Mouse (Mus musculus) embryonic facial prominence, embryonic 11.5 days (tissue): ENCODE measurements around the gene AA986860. TPM values are rescaled to one million over a fixed set of nuclear protein-coding genes. Genes with fewer than 3 reads are reported as not detected.

ENCODE experiments used
- ATAC-seq: fragments of 200-750 bp; cut with Nextera tagmentation; replicated peaks from 2 replicates; pipeline ENCODE4 v1.8.0; 2017; ENCODE audit warnings: low read depth; ENCODE audit not compliant: insufficient number of reproducible peaks, low FRiP score, low TSS enrichment
- DNase-seq: peaks from one replicate; pipeline ENCODE4 v3.0.0-alpha.2; 2015; ENCODE audit warnings: low spot score
- H3K27ac ChIP-seq: fragments of 300-500 bp; sonication (generic); replicated peaks from 2 replicates; pipeline ENCODE4 v1.5.1; 2014; ENCODE audit warnings: mild to moderate bottlenecking, low read depth, low read length, control low read depth
- H3K27me3 ChIP-seq: fragments of 300-500 bp; sonication (generic); 2 replicates; pipeline ENCODE4 v1.6.1; 2014; ENCODE audit warnings: mild to moderate bottlenecking, low read length, moderate library complexity, mixed read lengths; ENCODE audit not compliant: control insufficient read depth, insufficient read depth
- H3K36me3 ChIP-seq: fragments of 300-500 bp; sonication (generic); replicated peaks from 2 replicates; pipeline ENCODE4 v1.6.1; 2014; ENCODE audit warnings: low read depth, mild to moderate bottlenecking, low read length, moderate library complexity, mixed read lengths; ENCODE audit not compliant: control insufficient read depth, insufficient read depth
- H3K4me1 ChIP-seq: fragments of 300-500 bp; sonication (generic); 2 replicates; pipeline ENCODE4 v1.6.1; 2014; ENCODE audit warnings: low read length, mixed read lengths; ENCODE audit not compliant: control insufficient read depth, insufficient read depth
- H3K4me2 ChIP-seq: fragments of 300-500 bp; sonication (generic); 2 replicates; pipeline ENCODE4 v1.6.1; 2014; ENCODE audit warnings: low read depth, mild to moderate bottlenecking, control low read depth, low read length, moderate library complexity
- H3K4me3 ChIP-seq: fragments of 300-500 bp; sonication (generic); 2 replicates; pipeline ENCODE4 v1.5.1; 2014; ENCODE audit warnings: low read depth, low read length, control low read depth
- H3K9ac ChIP-seq: fragments of 300-500 bp; sonication (generic); replicated peaks from 2 replicates; pipeline ENCODE4 v1.6.1; 2014; ENCODE audit warnings: mild to moderate bottlenecking, control low read depth, low read length
- H3K9me3 ChIP-seq: fragments of 300-500 bp; sonication (generic); replicated peaks from 2 replicates; pipeline ENCODE4 v1.6.1; 2016; ENCODE audit warnings: mild to moderate bottlenecking, low read length, inconsistent platforms, mixed read lengths; ENCODE audit not compliant: control insufficient read depth
- WGBS: fragments of 180-500 bp; shearing (Covaris S2); extraction: QIAGEN DNeasy Blood & Tissue Kit; methylation state at CpG from one replicate; pipeline ENCODE4 v1.1.7; 2014; 5-methylcytosine and 5-hydroxymethylcytosine counted together
- polyA plus RNA-seq: library from polyadenylated mRNA; unstranded; fragments of >200 nt; fragmentation: Nextera tagmentation; extraction: Ambion mirVana; gene quantifications from 2 replicates; pipeline ENCODE4 v1.2.1, GENCODE M21; 2014

Gene AA986860
- polyA plus RNA-seq, 1 experiment from 2014 or later: 0.67 TPM

- ATAC-seq (no peak), DNase-seq (no peak)
- Histone ChIP-seq H3K27me3 (no peaks in the 10 kb centered on the region), H3K4me2 (no peak overlapping the region), H3K4me3 (no peak overlapping the region), H3K9ac (no peak overlapping the region), H3K4me1 (no peaks in the 10 kb centered on the region), H3K36me3 (no peaks in the 10 kb centered on the region), H3K9me3 (no peaks in the 10 kb centered on the region), H3K27ac (no peak overlapping the region)
- WGBS: 88% methylated on average over 3 of the region's 3 CpGs
Measured at GRCm38 (mm10) chr1:130728708-130729107, 3.1 kb upstream of the AA986860 start.

DNA sequence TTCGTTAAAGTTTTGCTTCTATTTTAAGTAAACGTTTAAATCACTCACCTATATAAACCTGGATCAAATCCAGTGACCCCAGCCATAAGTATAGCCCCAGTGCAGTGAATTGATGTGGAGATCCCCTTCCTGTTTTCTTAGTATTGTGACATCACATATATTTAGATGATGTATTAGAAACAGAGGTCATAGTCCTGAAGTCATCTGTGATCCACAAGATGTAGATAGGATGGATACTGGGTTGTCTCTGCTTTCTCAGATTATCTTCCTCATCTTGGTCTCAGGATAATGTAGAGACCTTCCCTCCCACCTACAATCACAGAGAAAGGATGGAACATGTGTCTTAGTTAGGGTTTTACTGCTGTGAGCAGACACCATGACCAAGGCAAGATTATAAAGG is 2.6 kb upstream of the AA986860 start, which contains the start of gene Pfkfb2:
Gene Pfkfb2, minus strand, starts transcription at position 101 of the 400 bp plus-strand sequence.
- no peak within 1 kb of the TSS for H3K27ac ChIP-seq
- no peaks in the 10 kb centered on the region for H3K27me3 ChIP-seq
- no peak within 1 kb of the TSS for H3K4me2 ChIP-seq
- DNase-seq: no peak
- no peaks in the 10 kb centered on the region for H3K36me3 ChIP-seq
- H3K9ac ChIP-seq: no peak within 1 kb of the TSS
- no peak for ATAC-seq
- no peaks in the 10 kb centered on the region for H3K9me3 ChIP-seq
- H3K4me3 ChIP-seq: no peak within 1 kb of the TSS
- 79% methylated on average over 2 of the region's 2 CpGs for WGBS
- H3K4me1 ChIP-seq: no peaks in the 10 kb centered on the region

DNA sequence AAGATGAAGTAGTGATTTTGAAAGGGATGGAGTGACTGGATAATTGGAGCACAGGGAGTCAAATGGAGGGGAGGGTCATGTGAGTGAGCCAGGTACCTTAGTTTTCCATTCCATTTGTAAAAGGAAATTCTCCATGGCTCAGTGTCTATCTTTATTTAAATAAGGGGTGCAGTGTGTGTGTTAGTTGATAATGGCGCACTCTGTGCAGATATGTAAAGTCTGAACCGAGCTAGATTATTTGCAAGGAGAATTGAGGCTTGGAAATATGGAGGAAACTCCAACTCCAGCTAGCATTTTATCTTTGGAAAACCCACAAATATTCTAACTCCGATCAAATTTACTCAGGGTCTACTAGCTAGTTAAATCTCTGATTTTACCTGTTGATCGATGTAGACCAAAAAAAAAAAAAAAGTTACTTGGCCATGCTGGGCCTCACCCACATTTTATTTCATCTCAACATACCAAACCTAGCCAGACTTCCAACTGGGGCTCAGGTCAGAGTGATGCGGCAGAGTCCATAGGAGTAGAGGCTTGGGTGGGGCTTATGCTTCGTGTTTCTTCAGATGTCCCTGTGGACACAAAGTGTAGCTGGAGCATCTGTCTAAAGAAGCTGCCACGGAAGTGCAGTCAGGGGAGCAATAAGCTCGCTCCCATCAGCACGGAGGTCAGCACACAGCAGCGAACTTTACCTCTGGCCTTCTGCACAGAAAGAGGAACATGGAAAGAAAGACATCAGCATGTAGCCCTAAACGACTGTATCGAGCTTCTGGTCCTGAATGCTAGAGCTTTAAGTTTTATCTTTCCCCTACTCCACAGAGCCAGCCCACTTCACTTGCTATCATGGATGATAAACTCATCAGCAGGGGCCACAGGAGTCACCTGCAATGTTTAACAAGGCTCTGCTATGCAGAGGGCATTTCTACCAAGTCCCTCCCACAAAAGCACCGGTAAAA is 1.2 kb downstream of the AA986860 start:
- Histone ChIP-seq H3K9ac (no peak overlapping the region), H3K4me1 (no peaks in the 10 kb centered on the region), H3K36me3 (no peaks in the 10 kb centered on the region), H3K9me3 (no peaks in the 10 kb centered on the region), H3K4me3 (no peak overlapping the region), H3K27ac (no peak overlapping the region), H3K27me3 (no peaks in the 10 kb centered on the region), H3K4me2 (no peak overlapping the region)
- DNase-seq (no peak), ATAC-seq (no peak)
- WGBS: 89% methylated on average over 13 of the region's 13 CpGs

DNA sequence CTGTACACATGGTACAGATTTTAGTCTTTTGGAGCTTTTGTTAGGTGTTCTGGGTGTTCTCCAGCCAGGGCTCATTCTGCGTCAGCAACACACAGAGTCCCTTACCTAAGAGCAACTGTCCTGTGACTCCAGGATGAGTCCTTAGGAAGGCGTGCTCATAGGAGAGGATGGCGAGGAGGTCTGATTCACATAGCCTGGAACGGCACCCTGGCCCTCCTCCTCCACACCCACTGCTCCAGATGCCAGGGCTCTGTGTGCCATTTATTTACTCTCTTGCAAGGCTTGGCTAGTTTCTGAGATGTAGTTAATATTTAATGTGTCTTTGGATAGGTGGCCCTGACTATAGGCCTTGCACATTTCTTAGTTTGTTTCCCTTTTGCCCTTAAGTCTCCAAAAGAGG is 1.9 kb downstream of the AA986860 start:
- H3K9ac ChIP-seq: no peak overlapping the region
- H3K27me3 ChIP-seq: no peaks in the 10 kb centered on the region
- 92% methylated on average over 4 of the region's 4 CpGs for WGBS
- no peaks in the 10 kb centered on the region for H3K9me3 ChIP-seq
- no peaks in the 10 kb centered on the region for H3K36me3 ChIP-seq
- H3K27ac ChIP-seq: no peak overlapping the region
- H3K4me1 ChIP-seq: no peaks in the 10 kb centered on the region
- H3K4me2 ChIP-seq: no peak overlapping the region
- DNase-seq (no peak), ATAC-seq (no peak)
- H3K4me3 ChIP-seq: no peak overlapping the region

DNA sequence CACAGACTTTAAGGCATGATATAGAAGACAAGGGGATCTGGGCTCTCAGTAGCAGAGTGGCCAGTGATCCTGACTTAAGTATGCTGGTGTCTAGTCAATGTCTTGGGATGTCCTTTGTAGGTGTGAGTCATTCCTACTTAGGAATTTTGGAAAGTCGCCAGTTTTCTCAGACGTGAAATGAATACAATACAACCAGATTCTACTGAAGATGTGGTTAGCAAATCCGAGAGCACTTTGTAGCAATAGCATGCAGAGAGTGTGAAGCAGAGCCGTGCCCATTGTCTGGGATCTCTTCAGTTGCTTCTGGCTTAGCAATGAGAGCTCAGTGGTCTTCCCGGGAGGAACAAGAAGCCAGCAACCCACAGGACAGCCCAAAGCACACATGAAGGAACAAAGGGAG is 2.7 kb downstream of the AA986860 start:
- DNase-seq: no peak
- Histone ChIP-seq H3K4me2 (no peak overlapping the region), H3K36me3 (no peaks in the 10 kb centered on the region), H3K4me3 (no peak overlapping the region), H3K4me1 (no peaks in the 10 kb centered on the region), H3K27ac (no peak overlapping the region), H3K27me3 (no peaks in the 10 kb centered on the region), H3K9me3 (no peaks in the 10 kb centered on the region), H3K9ac (no peak overlapping the region)
- 71% methylated on average over 5 of the region's 5 CpGs for WGBS
- ATAC-seq: no peak

GRCm38 (mm10) chr1:130734852-130735251 is 3.1 kb downstream of the AA986860 start:
- no peaks in the 10 kb centered on the region for H3K4me1 ChIP-seq
- H3K27ac ChIP-seq: no peak overlapping the region
- no peak overlapping the region for H3K4me2 ChIP-seq
- no peak overlapping the region for H3K9ac ChIP-seq
- no peaks in the 10 kb centered on the region for H3K27me3 ChIP-seq
- no peaks in the 10 kb centered on the region for H3K36me3 ChIP-seq
- WGBS: 75% methylated on average over 8 of the region's 8 CpGs
- no peak overlapping the region for H3K4me3 ChIP-seq
- DNase-seq (no peak), ATAC-seq (no peak)
- H3K9me3 ChIP-seq: no peaks in the 10 kb centered on the region

GRCm38 (mm10) chr1:130737411-130737881 is 5.7 kb downstream of the AA986860 start:
- Histone ChIP-seq H3K27ac (no peak overlapping the region), H3K27me3 (no peaks in the 10 kb centered on the region), H3K4me3 (no peak overlapping the region), H3K4me1 (no peaks in the 10 kb centered on the region), H3K9ac (no peak overlapping the region), H3K36me3 (no peaks in the 10 kb centered on the region), H3K9me3 (no peaks in the 10 kb centered on the region), H3K4me2 (no peak overlapping the region)
- 27% methylated on average over 11 of the region's 11 CpGs for WGBS
- ATAC-seq (no peak), DNase-seq (no peak)

DNA sequence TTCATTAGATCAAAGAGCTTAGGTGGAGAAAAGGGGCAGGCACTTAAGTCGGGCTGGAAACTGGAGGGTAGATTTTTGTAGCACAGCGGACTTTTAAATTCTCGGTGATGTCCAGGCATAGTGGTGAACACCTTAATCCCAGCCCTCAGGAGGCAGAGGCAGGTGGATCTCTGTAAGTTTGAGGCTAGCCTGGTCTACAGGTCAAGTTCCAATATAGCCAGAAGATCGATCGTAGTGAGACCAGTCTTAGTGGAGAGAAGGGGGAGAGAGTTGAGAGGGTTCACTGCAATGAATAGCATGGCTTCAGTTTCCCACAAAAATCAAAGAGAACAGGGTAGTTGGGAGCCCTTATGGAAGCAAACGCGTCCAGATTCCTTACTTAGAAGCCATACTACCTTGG is 6.1 kb downstream of the AA986860 start:
- 90% methylated on average over 7 of the region's 7 CpGs for WGBS
- Histone ChIP-seq H3K36me3 (no peaks in the 10 kb centered on the region), H3K27me3 (no peaks in the 10 kb centered on the region), H3K9ac (no peak overlapping the region), H3K4me3 (no peak overlapping the region), H3K4me1 (no peaks in the 10 kb centered on the region), H3K27ac (no peak overlapping the region), H3K4me2 (no peak overlapping the region), H3K9me3 (no peaks in the 10 kb centered on the region)
- ATAC-seq (no peak), DNase-seq (no peak)
